Mouse (Mus musculus): ENCODE measurements around the gene Abca17. TPM values are rescaled to one million over a fixed set of nuclear protein-coding genes. Genes with fewer than 3 reads are reported as not detected.
A peak's percentile ranks its signal among the peaks of the same experiment; 100 is the strongest.

Gene Abca17
- polyA plus RNA-seq, 1 experiment from 2014 or later = not detected

GRCm38 (mm10) chr17:24355284-24355683, 4.4 kb upstream of the Abca17 start:
- WGBS = 83% methylated on average over 8 of the region's 8 CpGs
- Histone ChIP-seq H3K4me1 (replicated peaks; ENCODE audit: control insufficient read depth, insufficient read depth, low read length) (no peaks in the 10 kb centered on the region; the same call in 1 of the 2 replicates), H3K27me3 (replicated peaks; ENCODE audit: control insufficient read depth, insufficient read depth, low read length) (peaks cover 8% of the 10 kb centered on the region), H3K36me3 (ENCODE audit: control insufficient read depth, insufficient read depth, low read length) (no peaks in the 10 kb centered on the region), H3K27ac (ENCODE audit: low read depth) (no peak overlapping the region), H3K9ac (ENCODE audit: low read length) (no peak overlapping the region), H3K4me2 (ENCODE audit: low read length) (no peak overlapping the region), H3K4me3 (ENCODE audit: low read depth, low read length) (no peak overlapping the region), H3K9me3 (ENCODE audit: control insufficient read depth, low read length) (no peaks in the 10 kb centered on the region)
- no peak for DNase-seq (ENCODE audit: low spot score)
- no peak for ATAC-seq (replicated peaks; ENCODE audit: low FRiP score, low TSS enrichment, low read depth)

GRCm38 (mm10) chr17:24353960-24354359, 3.1 kb upstream of the Abca17 start:
- WGBS = 83% methylated on average over 3 of the region's 3 CpGs
- no peak overlapping the region for H3K9ac ChIP-seq (ENCODE audit: low read length)
- H3K36me3 ChIP-seq (ENCODE audit: control insufficient read depth, insufficient read depth, low read length) = no peaks in the 10 kb centered on the region
- peaks cover 19% of the 10 kb centered on the region for H3K27me3 ChIP-seq (replicated peaks; ENCODE audit: control insufficient read depth, insufficient read depth, low read length)
- no peaks in the 10 kb centered on the region for H3K9me3 ChIP-seq (ENCODE audit: control insufficient read depth, low read length)
- DNase-seq (ENCODE audit: low spot score) (no peak), ATAC-seq (replicated peaks; ENCODE audit: low FRiP score, low TSS enrichment, low read depth) (no peak)
- H3K27ac ChIP-seq (ENCODE audit: low read depth) = no peak overlapping the region
- no peak overlapping the region for H3K4me2 ChIP-seq (ENCODE audit: low read length)
- no peaks in the 10 kb centered on the region; the same call in 1 of the 2 replicates for H3K4me1 ChIP-seq (replicated peaks; ENCODE audit: control insufficient read depth, insufficient read depth, low read length)
- no peak overlapping the region for H3K4me3 ChIP-seq (ENCODE audit: low read depth, low read length)

DNA sequence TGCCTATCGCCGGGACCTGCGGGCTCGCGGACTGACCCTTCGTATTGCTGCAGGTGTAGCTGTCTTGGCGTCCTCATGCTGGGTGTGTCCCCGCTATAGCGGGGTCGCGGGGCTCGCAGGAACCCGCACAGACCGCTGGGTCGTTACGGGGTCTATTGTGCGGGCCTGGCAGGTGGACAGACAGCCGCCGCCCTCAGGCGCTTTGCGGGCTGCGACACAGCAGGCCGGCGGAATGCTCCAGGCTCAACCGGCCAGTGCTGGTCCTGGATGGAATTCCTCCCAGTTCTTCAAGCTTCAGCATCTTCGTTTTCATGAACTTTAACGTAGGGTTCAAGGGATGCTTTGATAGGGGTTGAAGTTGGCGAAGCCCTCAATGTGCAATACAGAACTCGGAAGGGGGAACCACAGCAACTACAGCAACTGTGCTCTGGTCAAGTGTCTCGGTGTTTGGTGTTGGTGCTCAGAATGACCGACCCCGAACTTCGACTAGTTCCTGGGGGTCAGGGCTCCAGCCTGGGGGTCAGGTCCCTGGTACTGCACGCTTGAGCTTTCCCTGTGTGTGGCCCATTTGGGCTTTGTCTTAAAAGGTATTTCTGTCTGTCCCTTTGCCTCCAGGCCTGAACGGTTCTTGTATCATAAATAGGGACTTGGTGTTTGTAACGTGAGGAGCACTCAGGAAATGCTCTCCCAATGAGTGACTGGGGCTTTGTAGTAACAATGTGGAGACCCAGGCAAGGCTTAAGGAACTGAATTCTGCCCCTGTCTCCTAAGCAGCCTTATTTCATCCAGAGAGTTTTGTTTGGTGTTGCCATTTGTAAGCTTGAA, 1.7 kb upstream of the Abca17 start:
- ATAC-seq (replicated peaks; ENCODE audit: low FRiP score, low TSS enrichment, low read depth) (peak; percentile 29), DNase-seq (ENCODE audit: low spot score) (no peak)
- H3K9me3 ChIP-seq (ENCODE audit: control insufficient read depth, low read length) = no peaks in the 10 kb centered on the region
- no peaks in the 10 kb centered on the region; the same call in 1 of the 2 replicates for H3K4me1 ChIP-seq (replicated peaks; ENCODE audit: control insufficient read depth, insufficient read depth, low read length)
- WGBS = 3% methylated on average over 36 of the region's 36 CpGs
- H3K36me3 ChIP-seq (ENCODE audit: control insufficient read depth, insufficient read depth, low read length) = no peaks in the 10 kb centered on the region
- 0 out of 2 replicates have a peak overlapping the region, but pooled peaks have one; percentile 1 for H3K27ac ChIP-seq (ENCODE audit: low read depth)
- H3K4me3 ChIP-seq (ENCODE audit: low read depth, low read length) = peak overlapping the region; percentile 73
- peak overlapping the region; percentile 96 for H3K4me2 ChIP-seq (ENCODE audit: low read length)
- peak overlapping the region; percentile 54 for H3K9ac ChIP-seq (ENCODE audit: low read length)
- H3K27me3 ChIP-seq (replicated peaks; ENCODE audit: control insufficient read depth, insufficient read depth, low read length) = peaks cover 19% of the 10 kb centered on the region

- Histone ChIP-seq H3K9ac (ENCODE audit: low read length) (peak within 1 kb of the TSS; percentile 54), H3K9me3 (ENCODE audit: control insufficient read depth, low read length) (no peaks in the 10 kb centered on the region), H3K4me2 (ENCODE audit: low read length) (peak within 1 kb of the TSS; percentile 96), H3K36me3 (ENCODE audit: control insufficient read depth, insufficient read depth, low read length) (no peaks in the 10 kb centered on the region), H3K27ac (ENCODE audit: low read depth) (0 out of 2 replicates have a peak within 1 kb of the TSS, but pooled peaks have one; percentile 1), H3K4me3 (ENCODE audit: low read depth, low read length) (peak within 1 kb of the TSS; percentile 73), H3K27me3 (replicated peaks; ENCODE audit: control insufficient read depth, insufficient read depth, low read length) (peaks cover 19% of the 10 kb centered on the region), H3K4me1 (replicated peaks; ENCODE audit: control insufficient read depth, insufficient read depth, low read length) (no peaks in the 10 kb centered on the region; the same call in 1 of the 2 replicates)
- DNase-seq (ENCODE audit: low spot score) (peak; percentile 92), ATAC-seq (replicated peaks; ENCODE audit: low FRiP score, low TSS enrichment, low read depth) (peak; percentile 95)
- WGBS = under 1% methylated on average over 55 of the region's 55 CpGs
These were observed 991 bp upstream of the Abca17 start, which contains the start of gene Abca3 for GRCm38 (mm10) chr17:24351760-24352357. TSS of gene Abca3 (plus strand) at chr17:24351950.

DNA sequence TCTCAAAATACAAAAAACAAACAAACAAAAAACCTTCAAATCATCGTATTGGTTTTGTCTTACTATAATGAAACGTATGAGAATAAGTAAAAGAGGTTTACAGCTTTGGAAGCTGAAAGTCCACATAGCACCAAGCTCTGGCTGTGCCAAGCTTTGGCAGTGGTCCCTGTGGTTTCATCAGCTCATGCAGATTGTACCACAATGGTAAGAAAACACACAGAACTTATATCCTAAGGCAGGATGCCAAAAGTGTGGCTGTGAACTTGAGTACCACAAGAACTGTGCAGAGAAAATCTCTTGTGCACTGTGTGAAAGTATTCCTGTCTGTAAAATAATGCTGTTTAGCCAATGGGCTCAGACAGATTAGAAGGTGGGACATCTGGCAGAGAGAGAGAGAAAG, 1.7 kb downstream of the Abca17 start:
- no peak for DNase-seq (ENCODE audit: low spot score)
- H3K4me2 ChIP-seq (ENCODE audit: low read length) = no peak overlapping the region
- 72% methylated on average over 2 of the region's 2 CpGs for WGBS
- H3K36me3 ChIP-seq (ENCODE audit: control insufficient read depth, insufficient read depth, low read length) = no peaks in the 10 kb centered on the region
- no peak overlapping the region for H3K27ac ChIP-seq (ENCODE audit: low read depth)
- H3K4me3 ChIP-seq (ENCODE audit: low read depth, low read length) = no peak overlapping the region
- ATAC-seq (replicated peaks; ENCODE audit: low FRiP score, low TSS enrichment, low read depth) = no peak
- H3K27me3 ChIP-seq (replicated peaks; ENCODE audit: control insufficient read depth, insufficient read depth, low read length) = peaks cover 19% of the 10 kb centered on the region
- H3K9ac ChIP-seq (ENCODE audit: low read length) = no peak overlapping the region
- no peaks in the 10 kb centered on the region for H3K9me3 ChIP-seq (ENCODE audit: control insufficient read depth, low read length)
- no peaks in the 10 kb centered on the region; the same call in 1 of the 2 replicates for H3K4me1 ChIP-seq (replicated peaks; ENCODE audit: control insufficient read depth, insufficient read depth, low read length)

DNA sequence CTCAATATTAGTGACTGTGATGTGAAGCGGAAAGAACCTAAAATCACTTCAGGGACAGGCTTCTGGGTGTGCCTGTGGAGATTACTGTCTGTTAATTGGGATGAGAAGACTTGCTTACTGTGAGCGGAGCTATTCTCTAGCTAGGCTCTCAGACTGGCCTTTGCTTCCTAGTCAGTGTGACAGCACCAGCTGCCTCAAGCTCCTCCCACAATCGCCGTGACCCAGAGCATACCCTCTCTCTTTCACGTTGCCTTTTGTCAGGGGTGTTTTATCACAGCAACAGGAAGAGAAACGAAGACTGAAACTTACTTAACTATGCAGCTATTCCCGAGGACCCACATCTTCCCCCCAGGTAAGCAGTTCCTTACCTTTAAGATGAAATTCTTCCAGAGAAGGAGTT, 4.0 kb downstream of the Abca17 start:
- Histone ChIP-seq H3K4me2 (ENCODE audit: low read length) (no peak overlapping the region), H3K27ac (ENCODE audit: low read depth) (no peak overlapping the region), H3K4me1 (replicated peaks; ENCODE audit: control insufficient read depth, insufficient read depth, low read length) (no peaks in the 10 kb centered on the region), H3K4me3 (ENCODE audit: low read depth, low read length) (no peak overlapping the region), H3K9ac (ENCODE audit: low read length) (no peak overlapping the region), H3K27me3 (replicated peaks; ENCODE audit: control insufficient read depth, insufficient read depth, low read length) (peaks cover 19% of the 10 kb centered on the region), H3K36me3 (ENCODE audit: control insufficient read depth, insufficient read depth, low read length) (no peaks in the 10 kb centered on the region), H3K9me3 (ENCODE audit: control insufficient read depth, low read length) (no peaks in the 10 kb centered on the region)
- DNase-seq (ENCODE audit: low spot score) (no peak), ATAC-seq (replicated peaks; ENCODE audit: low FRiP score, low TSS enrichment, low read depth) (no peak)
- WGBS = 42% methylated on average over 7 of the region's 7 CpGs

DNA sequence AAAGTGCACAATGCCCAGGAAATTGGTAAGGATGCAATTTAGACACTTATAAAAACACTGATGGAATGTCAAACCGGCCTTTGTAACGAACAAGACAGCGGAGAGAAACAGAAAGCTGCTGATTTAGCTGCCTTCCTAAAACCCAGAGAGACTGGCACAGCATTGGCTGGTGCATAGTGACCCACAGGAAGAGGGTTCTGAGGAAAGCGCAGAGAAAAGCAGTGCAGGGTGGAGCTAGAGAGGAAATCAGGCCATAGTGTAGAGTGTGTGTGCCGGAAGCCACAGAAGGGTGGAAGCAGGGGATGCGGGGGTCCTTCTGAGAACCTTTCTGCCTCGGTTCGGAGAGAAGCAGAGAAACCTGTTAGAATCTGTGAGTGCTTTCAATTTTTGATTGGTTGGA, 6.2 kb downstream of the Abca17 start:
- 83% methylated on average over 8 of the region's 8 CpGs for WGBS
- H3K27ac ChIP-seq (ENCODE audit: low read depth) = no peak overlapping the region
- no peak overlapping the region for H3K4me3 ChIP-seq (ENCODE audit: low read depth, low read length)
- no peaks in the 10 kb centered on the region for H3K36me3 ChIP-seq (ENCODE audit: control insufficient read depth, insufficient read depth, low read length)
- H3K27me3 ChIP-seq (replicated peaks; ENCODE audit: control insufficient read depth, insufficient read depth, low read length) = peaks cover 5% of the 10 kb centered on the region; the same call in 1 of the 2 replicates
- DNase-seq (ENCODE audit: low spot score) = no peak
- H3K4me2 ChIP-seq (ENCODE audit: low read length) = no peak overlapping the region
- H3K9me3 ChIP-seq (ENCODE audit: control insufficient read depth, low read length) = no peaks in the 10 kb centered on the region
- H3K4me1 ChIP-seq (replicated peaks; ENCODE audit: control insufficient read depth, insufficient read depth, low read length) = no peaks in the 10 kb centered on the region
- H3K9ac ChIP-seq (ENCODE audit: low read length) = no peak overlapping the region
- ATAC-seq (replicated peaks; ENCODE audit: low FRiP score, low TSS enrichment, low read depth) = no peak

GRCm38 (mm10) chr17:24327656-24328055, 23.2 kb downstream of the Abca17 start:
- Histone ChIP-seq H3K9me3 (ENCODE audit: control insufficient read depth, low read length) (no peaks in the 10 kb centered on the region), H3K27me3 (replicated peaks; ENCODE audit: control insufficient read depth, insufficient read depth, low read length) (no peaks in the 10 kb centered on the region), H3K4me1 (replicated peaks; ENCODE audit: control insufficient read depth, insufficient read depth, low read length) (no peaks in the 10 kb centered on the region), H3K9ac (ENCODE audit: low read length) (no peak overlapping the region), H3K27ac (ENCODE audit: low read depth) (no peak overlapping the region), H3K4me3 (ENCODE audit: low read depth, low read length) (no peak overlapping the region), H3K36me3 (ENCODE audit: control insufficient read depth, insufficient read depth, low read length) (no peaks in the 10 kb centered on the region), H3K4me2 (ENCODE audit: low read length) (no peak overlapping the region)
- 83% methylated on average over 7 of the region's 7 CpGs for WGBS
- DNase-seq (ENCODE audit: low spot score) (no peak), ATAC-seq (replicated peaks; ENCODE audit: low FRiP score, low TSS enrichment, low read depth) (no peak)

All from intestine, embryonic 14.5 days (tissue).